Mouse (Mus musculus) layer of hippocampus, adult 2 months (tissue): ENCODE data around the gene Klhl35. TPM values are rescaled to one million over a fixed set of nuclear protein-coding genes. Genes with fewer than 3 reads are reported as not detected.

Source experiments
- DNase-seq, 2 experiments: peaks; one replicate each; pipeline ENCODE4 v3.0.0; 2022; ENCODE audit warnings: low spot score in 2 of 2
- H3K27ac ChIP-seq: fragments of 200-600 bp; 2 replicates; pipeline ENCODE4 v1.8.1; 2022
- H3K4me3 ChIP-seq: fragments of 200-600 bp; 2 replicates; pipeline ENCODE4 v1.8.1; 2022; ENCODE audit warnings: mild to moderate bottlenecking
- CTCF ChIP-seq: fragments of 200-600 bp; conservative IDR thresholded peaks from 2 replicates; pipeline ENCODE4 v1.8.1; 2022; ENCODE audit warnings: antibody characterized with exemption, mild to moderate bottlenecking, moderate library complexity
- total RNA-seq, 2 experiments: library from RNA; stranded (reverse); gene quantifications; 2 replicates each; pipeline ENCODE4 v1.2.3; 2021

The Klhl35 gene
- total RNA-seq, 2 experiments from 2014 or later: 2.0 to 2.8 TPM

DNA sequence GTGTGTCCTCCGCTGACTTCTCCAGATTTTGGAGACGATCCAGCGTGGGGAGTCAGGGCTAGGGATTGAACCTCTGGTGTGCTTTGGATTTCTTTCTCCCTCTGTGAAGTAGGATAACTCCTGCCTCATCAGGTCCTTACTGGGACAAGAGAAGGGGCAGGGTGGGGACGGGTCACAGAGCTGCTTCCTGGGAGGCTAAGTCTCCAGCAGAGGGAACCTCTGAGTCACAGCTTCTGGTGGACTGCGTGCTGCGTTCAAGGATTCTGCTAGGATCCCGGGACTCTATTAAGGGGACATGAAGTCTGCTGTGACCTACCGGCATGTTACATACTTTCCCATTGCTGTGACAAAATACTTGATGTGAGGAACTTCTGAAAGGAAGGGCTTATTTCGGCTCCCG lies 26.9 kb upstream of the Klhl35 start:
- H3K27ac ChIP-seq: no peak overlapping the region
- no peak for DNase-seq
- peak; percentile 72 for TF ChIP-seq CTCF
- no peak overlapping the region for H3K4me3 ChIP-seq

DNA sequence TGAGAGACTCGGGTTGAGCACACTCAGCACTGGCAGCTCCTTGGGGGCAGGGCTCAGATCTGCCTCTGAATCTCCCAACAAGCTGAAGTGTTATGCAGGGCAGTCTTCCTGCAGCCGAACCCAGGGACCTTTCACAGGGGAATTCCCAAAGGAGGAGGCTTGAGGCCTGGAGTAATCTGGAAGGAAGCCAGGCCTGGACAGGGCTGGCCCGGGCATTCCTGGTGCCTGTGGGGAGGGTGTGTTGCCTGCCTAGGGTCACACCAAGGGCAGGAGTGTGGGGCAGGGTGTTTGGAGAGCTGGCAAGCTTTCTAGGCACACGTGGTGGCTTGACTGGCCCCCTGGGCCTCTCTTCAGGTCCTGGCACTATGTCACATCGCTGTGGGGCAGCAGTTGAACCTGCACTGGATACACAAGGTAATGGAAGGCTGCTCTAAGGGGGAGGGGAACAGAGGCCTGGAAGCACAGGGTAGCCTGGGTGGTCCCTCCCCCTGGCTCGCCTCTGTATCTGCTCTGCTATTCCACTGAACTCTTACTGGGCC lies 24.2 kb upstream of the Klhl35 start:
- no peak for TF ChIP-seq CTCF
- Histone ChIP-seq H3K4me3 (no peak overlapping the region), H3K27ac (no peak overlapping the region)
- no peak for DNase-seq

DNA sequence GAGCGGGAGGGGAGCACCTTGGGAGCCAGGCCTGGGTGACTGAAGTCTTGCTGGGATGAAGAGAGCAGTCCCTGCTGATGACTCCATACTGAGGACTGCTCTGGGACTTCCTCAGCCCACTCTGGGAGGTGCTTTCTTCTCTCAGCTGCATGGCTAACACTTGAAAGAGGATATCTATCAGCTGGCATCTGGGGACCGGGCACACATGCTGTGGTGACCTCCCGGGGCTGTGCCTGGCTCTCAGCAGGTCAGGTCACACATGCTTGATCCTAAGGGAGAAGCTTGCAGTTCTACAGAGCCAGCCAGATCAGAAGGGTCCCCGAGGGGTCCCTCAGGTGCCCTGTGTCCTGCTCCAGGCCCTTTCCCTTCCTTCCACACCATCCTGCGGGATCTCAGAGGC lies 22.6 kb upstream of the Klhl35 start:
- no peak for DNase-seq
- TF ChIP-seq CTCF: no peak
- Histone ChIP-seq H3K27ac (no peak overlapping the region), H3K4me3 (no peak overlapping the region)

DNA sequence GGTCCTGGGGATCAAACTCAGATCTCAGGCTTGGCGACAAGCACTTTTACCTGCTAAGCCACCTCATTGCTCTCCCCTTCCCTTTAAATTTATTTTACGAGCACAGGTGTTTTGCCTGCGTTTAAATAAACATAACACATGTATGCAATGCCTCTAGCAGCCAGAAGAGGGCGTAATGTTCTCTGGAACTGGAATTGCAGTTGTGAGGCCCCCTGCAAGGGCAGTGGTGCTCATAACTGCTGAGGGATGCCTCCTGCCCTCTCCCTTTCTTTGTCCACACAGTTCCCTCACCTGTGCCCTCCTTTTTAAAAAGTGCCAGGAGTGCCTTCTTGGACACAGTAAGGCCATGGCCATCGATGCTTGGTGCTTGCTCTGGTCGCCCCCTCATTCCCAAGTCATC lies 21.8 kb upstream of the Klhl35 start:
- TF ChIP-seq CTCF: peak; percentile 77
- no peak for DNase-seq
- no peak overlapping the region for H3K4me3 ChIP-seq
- no peak overlapping the region for H3K27ac ChIP-seq

DNA sequence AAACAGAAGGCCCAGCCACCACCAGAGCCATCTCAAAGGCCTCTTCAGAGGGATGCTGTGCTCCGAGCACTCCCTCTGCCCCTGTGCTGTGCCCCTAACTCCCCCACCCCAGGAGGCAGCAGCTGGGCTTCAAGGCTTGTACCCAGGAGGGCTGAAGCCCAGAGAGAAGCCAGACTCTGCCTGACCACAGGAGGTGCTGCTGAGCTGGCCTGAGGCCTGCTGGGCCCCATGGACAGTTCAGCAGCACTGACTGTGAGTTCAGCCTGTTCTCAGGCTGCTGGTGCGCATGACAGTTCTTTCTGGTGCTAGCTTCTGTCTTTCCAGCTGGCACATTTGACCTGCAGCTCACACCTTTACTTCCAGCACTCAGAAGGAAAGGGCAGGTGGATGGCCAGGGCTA lies 20.0 kb upstream of the Klhl35 start:
- no peak for DNase-seq
- Histone ChIP-seq H3K4me3 (no peak overlapping the region), H3K27ac (no peak overlapping the region)
- peak; percentile 65 for TF ChIP-seq CTCF

DNA sequence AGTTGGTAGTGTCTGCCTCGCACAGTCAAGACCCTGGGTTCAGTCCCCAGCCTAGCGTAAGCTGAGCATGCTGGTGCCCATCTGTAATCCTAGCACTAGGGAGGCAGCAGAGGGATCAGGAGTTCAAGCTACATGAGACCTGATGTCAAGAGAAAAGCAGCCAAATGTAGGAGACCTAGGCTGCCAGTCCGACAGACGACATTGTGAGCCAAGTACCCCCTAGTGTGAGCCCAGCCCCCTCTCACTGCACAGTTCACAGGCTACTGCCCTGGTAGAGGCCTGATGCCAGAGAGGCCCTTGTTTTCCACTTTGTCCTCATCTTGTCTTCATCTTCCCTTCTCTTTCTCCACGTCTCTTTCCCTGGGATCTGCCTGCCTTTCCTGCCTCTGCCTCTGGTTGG lies 18.5 kb upstream of the Klhl35 start:
- H3K4me3 ChIP-seq: no peak overlapping the region

DNA sequence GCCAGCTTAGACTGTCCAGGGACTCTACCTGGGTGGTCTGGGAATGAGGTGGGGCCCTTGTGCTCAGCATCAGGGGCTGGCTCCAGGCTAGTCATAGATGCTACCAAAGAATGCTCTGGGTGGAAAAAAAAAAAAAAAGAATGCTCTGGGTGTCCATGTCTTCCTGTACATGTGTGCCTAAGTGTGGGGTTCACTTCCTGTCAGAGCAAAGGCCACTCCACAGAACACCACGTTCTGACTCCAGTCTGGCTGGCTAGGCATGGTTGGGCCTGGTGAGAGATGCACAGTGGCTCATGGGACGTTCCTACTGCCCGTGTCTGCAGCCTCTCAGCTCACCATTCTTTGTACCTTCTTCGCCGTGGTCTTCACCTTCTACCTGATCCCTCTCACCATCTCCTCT lies 17.2 kb upstream of the Klhl35 start:
- no peak for TF ChIP-seq CTCF
- H3K27ac ChIP-seq: peak overlapping the region; percentile 72; the same call in 1 of the 2 replicates
- no peak for DNase-seq
- H3K4me3 ChIP-seq: no peak overlapping the region

More for the DNA sequence above, 18.5 kb upstream of the Klhl35 start:
- no peak for DNase-seq
- no peak overlapping the region for H3K27ac ChIP-seq
- no peak for TF ChIP-seq CTCF

DNA sequence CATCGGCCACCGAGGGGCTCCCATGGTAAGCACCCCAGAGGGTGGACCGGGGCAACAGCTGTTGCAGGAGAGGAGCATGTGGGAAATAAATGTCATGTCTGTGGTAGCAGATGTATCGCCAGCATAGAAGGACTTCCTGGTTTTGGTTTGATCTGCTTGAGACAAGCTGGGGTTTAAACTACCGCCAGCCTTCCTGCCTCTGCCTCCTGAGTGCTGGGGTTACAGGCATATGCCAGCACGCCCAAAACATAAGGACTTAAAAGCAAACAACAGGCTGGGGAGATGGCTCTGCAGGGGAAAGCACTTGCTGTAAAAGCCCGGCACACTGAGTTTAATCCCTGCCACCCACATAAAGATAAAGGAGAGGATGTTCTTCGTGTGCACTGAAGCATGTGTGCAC lies 16.7 kb upstream of the Klhl35 start:
- no peak for TF ChIP-seq CTCF
- Histone ChIP-seq H3K4me3 (no peak overlapping the region), H3K27ac (peak overlapping the region; percentile 72)
- no peak for DNase-seq

DNA sequence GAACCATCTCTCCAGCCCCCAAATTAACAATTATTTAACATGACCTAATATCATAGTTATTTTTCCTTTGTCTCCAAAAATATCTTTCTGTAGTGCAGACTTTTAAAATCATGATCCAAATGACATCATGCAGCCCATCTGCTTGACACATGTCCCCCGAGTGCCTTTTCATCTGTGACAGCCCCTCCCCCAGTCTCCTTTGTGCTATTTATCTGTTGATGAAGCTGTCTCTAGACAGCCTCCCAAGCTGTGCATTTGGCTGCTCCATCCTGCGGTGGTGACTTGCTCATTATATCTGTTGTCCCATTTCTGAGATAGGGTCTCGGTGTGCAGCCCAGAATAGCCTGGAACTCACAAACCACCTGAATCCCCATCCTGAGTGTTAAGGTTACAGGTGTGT lies 16.1 kb upstream of the Klhl35 start:
- Histone ChIP-seq H3K27ac (peak overlapping the region; percentile 77), H3K4me3 (no peak overlapping the region; the same call in 1 of the 2 replicates)
- peak; percentile 63 to 80 for DNase-seq
- TF ChIP-seq CTCF: no peak

DNA sequence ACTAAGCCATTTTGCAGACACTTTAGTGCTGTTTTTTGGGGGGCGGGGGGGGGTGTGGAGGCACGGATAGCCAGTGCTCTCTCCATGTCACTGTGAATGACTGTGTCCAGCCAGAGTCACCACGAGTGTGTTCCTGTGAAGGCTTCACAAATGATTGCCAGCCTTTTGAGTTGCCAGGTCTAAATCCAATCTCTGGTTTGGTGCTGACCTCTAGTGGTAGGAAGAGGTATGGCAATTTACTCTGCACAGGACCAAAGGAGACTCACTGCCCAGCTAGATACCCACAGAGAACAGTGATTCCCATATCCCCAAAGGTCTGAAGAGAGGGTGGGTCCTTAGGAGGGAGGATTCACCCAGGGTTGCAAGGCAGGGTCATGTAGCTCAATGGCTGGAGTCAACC lies 15.1 kb upstream of the Klhl35 start:
- no peak overlapping the region for H3K27ac ChIP-seq
- peak; percentile 90 for TF ChIP-seq CTCF
- no peak overlapping the region for H3K4me3 ChIP-seq
- DNase-seq: peak; percentile 76 to 85

DNA sequence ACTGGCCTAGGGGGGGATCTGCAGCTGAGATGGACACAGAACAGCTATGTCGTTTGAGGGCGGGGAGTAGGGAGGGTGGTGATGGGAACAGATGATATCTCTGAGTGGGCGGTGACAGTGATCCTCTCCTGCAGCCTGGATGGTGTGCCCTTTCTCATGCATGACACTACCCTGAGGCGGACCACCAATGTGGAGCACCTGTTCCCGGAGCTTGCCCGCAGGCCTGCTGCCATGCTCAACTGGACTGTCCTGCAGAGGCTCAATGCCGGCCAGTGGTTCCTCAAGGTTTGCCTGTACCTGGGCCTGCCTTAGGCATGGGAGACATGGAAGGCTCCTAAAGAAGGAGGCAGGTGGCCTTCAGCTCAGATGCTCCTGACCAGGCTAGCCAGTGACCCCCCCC lies 12.9 kb upstream of the Klhl35 start:
- no peak for TF ChIP-seq CTCF
- no peak for DNase-seq
- H3K27ac ChIP-seq: no peak overlapping the region
- no peak overlapping the region for H3K4me3 ChIP-seq

DNA sequence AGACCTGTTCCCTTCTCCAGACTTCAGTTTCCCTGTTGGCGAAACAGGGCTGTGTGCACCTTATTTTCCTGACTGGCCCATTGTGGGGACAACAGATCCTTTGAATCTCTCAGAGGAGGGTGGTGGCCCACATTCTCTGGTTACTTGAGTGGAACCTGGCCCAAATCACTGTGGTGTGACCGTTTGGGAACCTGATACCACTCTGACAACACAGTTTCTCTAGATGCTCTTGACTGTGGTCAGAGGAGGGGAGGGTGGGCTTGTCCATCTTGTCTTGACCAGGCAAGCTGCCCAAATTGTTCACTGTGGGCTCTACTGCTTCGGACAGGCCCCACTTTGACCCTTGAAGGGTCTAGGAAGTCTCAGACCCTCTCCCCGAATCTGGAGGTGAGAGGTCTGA lies 11.8 kb upstream of the Klhl35 start:
- no peak for TF ChIP-seq CTCF

DNA sequence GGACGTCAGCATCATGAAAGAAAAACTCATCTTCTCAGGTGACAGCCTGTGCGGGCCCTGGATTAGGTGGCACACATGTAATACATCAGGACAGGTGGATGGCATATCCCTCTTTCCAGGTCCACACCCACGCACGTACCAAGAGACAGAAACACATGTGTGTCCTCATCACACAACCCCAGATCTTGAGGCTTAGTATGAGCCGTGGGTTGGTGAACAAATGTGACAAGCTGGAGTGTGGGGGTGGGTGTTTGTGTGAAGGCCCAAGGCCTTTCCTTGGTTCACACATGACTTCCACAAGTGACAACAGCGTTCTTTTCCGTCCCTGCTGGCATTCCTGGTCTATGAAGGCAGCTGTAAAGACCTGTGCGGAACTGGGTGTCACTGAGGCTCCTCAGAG lies 7.0 kb upstream of the Klhl35 start:
- no peak for TF ChIP-seq CTCF
- no peak overlapping the region for H3K4me3 ChIP-seq
- peak overlapping the region; percentile 58; the same call in 1 of the 2 replicates for H3K27ac ChIP-seq
- DNase-seq: no peak

More for the DNA sequence above, 11.8 kb upstream of the Klhl35 start:
- DNase-seq: no peak
- Histone ChIP-seq H3K4me3 (no peak overlapping the region), H3K27ac (no peak overlapping the region)

DNA sequence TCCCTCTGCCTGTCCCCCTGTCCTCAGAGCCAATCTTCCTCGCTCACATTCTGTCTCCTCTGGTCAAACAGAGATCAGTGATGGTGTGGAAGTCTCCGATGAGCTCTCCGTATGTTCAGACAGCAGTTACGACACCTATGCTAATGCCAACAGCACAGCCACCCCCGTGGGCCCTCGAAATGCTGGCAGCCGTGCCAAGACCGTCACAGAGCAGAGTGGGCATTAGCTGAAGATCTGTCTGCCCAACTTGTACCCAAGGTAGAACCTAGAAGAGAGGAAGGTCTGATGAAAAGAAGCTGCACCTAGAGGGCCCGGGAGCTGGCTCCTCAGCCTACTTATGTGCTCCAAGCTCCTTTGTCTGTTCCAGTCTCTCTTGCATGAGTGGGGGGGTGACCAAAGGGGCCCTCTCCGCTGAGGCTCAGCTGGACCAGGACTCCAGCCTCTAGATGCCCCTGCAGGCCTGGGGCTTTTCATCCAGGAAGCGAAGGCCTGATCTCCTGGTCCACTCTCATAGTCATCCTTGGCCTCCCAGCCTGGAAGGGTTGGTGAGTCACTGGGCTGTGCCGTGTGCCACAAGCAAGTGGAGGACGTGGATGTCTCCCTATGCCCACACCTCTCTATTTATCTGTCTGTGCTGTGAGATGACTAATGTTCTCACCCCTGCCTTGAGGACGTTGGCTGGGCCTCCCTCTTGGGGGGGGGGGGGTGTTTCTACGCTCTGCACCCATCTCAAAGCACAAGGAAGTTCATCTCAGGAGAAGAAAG lies 5.7 kb upstream of the Klhl35 start:
- TF ChIP-seq CTCF: no peak
- no peak overlapping the region for H3K4me3 ChIP-seq
- DNase-seq: no peak
- H3K27ac ChIP-seq: peak overlapping the region; percentile 58; the same call in 1 of the 2 replicates

DNA sequence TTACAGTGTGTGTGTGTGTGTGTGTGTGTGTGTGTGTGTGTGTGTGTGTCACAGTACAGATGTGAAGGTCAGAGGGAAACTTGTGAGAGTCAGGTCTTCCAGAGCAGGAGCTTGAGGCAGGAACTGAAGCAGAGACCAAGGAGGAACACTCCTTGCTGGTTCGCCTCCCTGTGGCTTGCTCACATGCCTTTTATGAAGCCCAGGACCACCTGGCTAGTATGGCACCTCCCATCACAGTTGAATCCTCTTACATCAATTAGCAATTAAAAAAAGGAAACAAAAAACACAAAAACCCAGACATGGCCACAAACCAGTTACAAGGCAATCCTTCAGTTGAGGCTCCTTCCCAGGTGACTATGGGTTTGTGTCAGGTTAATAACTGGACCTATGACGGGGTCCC lies 2.7 kb upstream of the Klhl35 start:
- H3K4me3 ChIP-seq: no peak overlapping the region
- TF ChIP-seq CTCF: no peak
- no peak overlapping the region for H3K27ac ChIP-seq
- DNase-seq: no peak
